ENCODE assay signal across 10 mouse cellular contexts in the genomic region with DNA sequence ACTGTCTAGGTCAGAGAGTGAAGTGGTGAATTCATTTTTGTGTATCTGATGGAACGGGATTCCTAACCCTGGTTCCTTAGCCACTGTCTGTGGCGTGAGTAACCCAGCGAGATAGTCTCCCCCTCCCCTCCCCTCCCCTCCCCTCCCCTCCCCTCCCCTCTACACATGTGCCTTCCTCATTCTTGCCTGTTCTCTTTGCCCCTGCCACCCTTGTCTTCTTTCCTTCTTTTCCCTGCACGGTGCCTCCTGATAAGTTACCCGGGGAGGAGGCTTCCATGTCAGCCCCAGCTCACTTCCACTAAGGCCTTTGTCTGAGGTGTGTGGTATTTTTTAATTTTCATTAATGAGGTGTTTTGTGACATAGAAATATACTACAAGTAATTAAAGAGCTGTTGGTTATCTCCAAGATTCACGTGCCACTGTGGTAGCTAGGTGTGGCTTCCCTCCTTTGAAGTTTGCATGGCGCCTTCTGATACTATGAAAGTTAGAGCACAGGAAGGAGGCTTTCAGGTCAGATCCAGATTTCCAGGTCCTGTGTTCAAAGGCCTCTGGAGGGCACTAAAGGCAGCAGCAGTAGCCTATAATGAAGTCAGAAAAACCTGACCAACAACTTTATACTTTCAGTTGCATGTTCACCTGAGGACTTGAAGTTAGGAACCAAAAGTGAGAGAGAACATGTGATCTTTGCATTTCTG. TPM values are rescaled to one million over a fixed set of nuclear protein-coding genes. Genes with fewer than 3 reads are reported as not detected.
DNase-seq lines count a peak whose midpoint lies in the region; ATAC-seq and TF ChIP-seq lines count a peak whose summit lies in the region.
"Had no signal": no experiment of that assay in that cellular context is flagged by ENCODE, and none has a peak within 500 bp of the region (broad histone marks: within the 10 kb centered on the region; RNA-seq: fewer than 3 reads in every experiment).

No protein-coding gene starts in this region.

- no peak; the same call in 1 of the 2 replicates for ATAC-seq in lung, embryonic 14.5 days (ENCODE audit: insufficient read depth)
- ATAC-seq in liver, embryonic 11.5 days (replicated peaks; ENCODE audit: low FRiP score), result peak; percentile 77
- ATAC-seq: forebrain, embryonic 13.5 days had no signal

- H3K9ac ChIP-seq in lung, embryonic 14.5 days, result no peak overlapping the region
- H3K9ac ChIP-seq in liver, embryonic 11.5 days (ENCODE audit: low read depth, low read length), result 0 out of 2 replicates have a peak overlapping the region, but pooled peaks have one; percentile 22
- H3K9ac ChIP-seq: forebrain, embryonic 13.5 days had no signal

- H3K9me3 ChIP-seq in lung, embryonic 14.5 days (ENCODE audit: low read depth, low read length), result no peaks in the 10 kb centered on the region
- H3K9me3 ChIP-seq in liver, embryonic 11.5 days (ENCODE audit: control insufficient read depth, low read length), result no peaks in the 10 kb centered on the region
- H3K9me3 ChIP-seq in midbrain, embryonic 10.5 days (replicated peaks), result no peaks in the 10 kb centered on the region
- H3K9me3 ChIP-seq: forebrain, embryonic 13.5 days had no signal

- intact Hi-C loops in left cerebral cortex, postnatal 14 days (cut with DNase I), result no loop called here

- DNase-seq in lung, embryonic 14.5 days, result peak; percentile 12
- DNase-seq in lung, postnatal 14 days, result no peak
- DNase-seq in c-Kit-negative CD71-positive TER-119-positive erythroid progenitor cells, embryonic 14.5 days (ENCODE audit: low read depth, low spot score), result peak; percentile 51
- DNase-seq in liver, embryonic 11.5 days (ENCODE audit: low spot score), result peak; percentile 35
- DNase-seq in splenic B cell, adult 2 months (ENCODE audit: low read depth, low spot score), result peak; percentile 6
- no peak for DNase-seq in midbrain, embryonic 10.5 days (ENCODE audit: low spot score)
- DNase-seq in spleen, adult 18-20 months, result no peak
- no peak for DNase-seq in left cerebral cortex, postnatal 14 days (ENCODE audit: low spot score in 2 of 2)
- DNase-seq: heart, adult 2 months had no signal

- H3K4me2 ChIP-seq in lung, embryonic 14.5 days, result no peak overlapping the region
- H3K4me2 ChIP-seq in liver, embryonic 11.5 days, result peak overlapping the region; percentile 45
- H3K4me2 ChIP-seq: forebrain, embryonic 13.5 days had no signal

- no peaks in the 10 kb centered on the region for H3K36me3 ChIP-seq in lung, embryonic 14.5 days (ENCODE audit: insufficient read depth)
- H3K36me3 ChIP-seq in liver, embryonic 11.5 days (ENCODE audit: control insufficient read depth, insufficient read depth, low read length), result peaks cover 1% of the 10 kb centered on the region; the same call in 1 of the 2 replicates
- 0 out of 2 replicates have a peak, but pooled peaks cover 2% of the 10 kb centered on the region for H3K36me3 ChIP-seq in splenic B cell, adult 2 months (ENCODE audit: control insufficient read depth, insufficient read depth, low read length, poor library complexity, severe bottlenecking)
- H3K36me3 ChIP-seq in midbrain, embryonic 10.5 days, result peaks cover 6% of the 10 kb centered on the region

- H3K4me3 ChIP-seq in lung, embryonic 14.5 days (ENCODE audit: low read depth, low read length), result no peak overlapping the region
- no peak overlapping the region for H3K4me3 ChIP-seq in liver, embryonic 11.5 days (ENCODE audit: low read depth, low read length)
- H3K4me3 ChIP-seq in midbrain, embryonic 10.5 days, result no peak overlapping the region
- H3K4me3 ChIP-seq: forebrain, embryonic 13.5 days; heart, adult 2 months had no signal

- 0 out of 2 replicates have a peak, but pooled peaks cover 7% of the 10 kb centered on the region for H3K4me1 ChIP-seq in lung, embryonic 14.5 days (ENCODE audit: insufficient read depth)
- peaks cover 23% of the 10 kb centered on the region for H3K4me1 ChIP-seq in liver, embryonic 11.5 days (replicated peaks; ENCODE audit: control insufficient read depth, insufficient read depth, low read length)
- H3K4me1 ChIP-seq in midbrain, embryonic 10.5 days, result peaks cover 4% of the 10 kb centered on the region; the same call in 1 of the 2 replicates

- no peak for TF ChIP-seq CTCF in lung, embryonic 14.5 days (IDR thresholded peaks at IDR 0.05; ENCODE audit: low read depth)

- WGBS in lung, embryonic 14.5 days, result 44% methylated on average over 3 of the region's 7 CpGs
- 17% methylated on average over 6 of the region's 7 CpGs for WGBS in liver, embryonic 11.5 days
- WGBS in midbrain, embryonic 10.5 days, result 80% methylated on average over 5 of the region's 7 CpGs

- H3K27ac ChIP-seq in lung, embryonic 14.5 days (ENCODE audit: low read depth), result no peak overlapping the region
- H3K27ac ChIP-seq in liver, embryonic 11.5 days (ENCODE audit: low read depth, low read length), result peak overlapping the region; percentile 67; the same call in 1 of the 2 replicates
- H3K27ac ChIP-seq in midbrain, embryonic 10.5 days (replicated peaks), result no peak overlapping the region
- H3K27ac ChIP-seq: forebrain, embryonic 13.5 days; heart, adult 2 months had no signal

- H3K27me3 ChIP-seq in lung, embryonic 14.5 days (ENCODE audit: insufficient read depth, low read length), result no peaks in the 10 kb centered on the region
- no peaks in the 10 kb centered on the region for H3K27me3 ChIP-seq in liver, embryonic 11.5 days (replicated peaks; ENCODE audit: control insufficient read depth, insufficient read depth, low read length)
- H3K27me3 ChIP-seq in splenic B cell, adult 2 months (ENCODE audit: control insufficient read depth, insufficient read depth, low read length, poor library complexity, severe bottlenecking), result no peaks in the 10 kb centered on the region
- no peaks in the 10 kb centered on the region for H3K27me3 ChIP-seq in midbrain, embryonic 10.5 days (ENCODE audit: low read depth, poor library complexity, severe bottlenecking)
- H3K27me3 ChIP-seq: forebrain, embryonic 13.5 days had no signal

RNA-seq across cellular contexts. Expression of gene Arid2, which starts 57.4 kb away (rescaled TPM):
- 30.3 and 31.6 TPM in 2 replicates for polyA plus RNA-seq in lung, embryonic 14.5 days (2014; fragmentation: Nextera tagmentation; extraction: Ambion mirVana)
- polyA plus RNA-seq in liver, embryonic 11.5 days (2014; fragmentation: Nextera tagmentation; extraction: Ambion mirVana), result 24.8 and 25.8 TPM in 2 replicates
- polyA plus RNA-seq in midbrain, embryonic 10.5 days (2016; fragmentation: Nextera tagmentation; extraction: Ambion mirVana), result 26.2 and 27.6 TPM in 2 replicates
- 10 to 100 TPM; 40.1 to 41.2 TPM for total RNA-seq in left cerebral cortex, postnatal 14 days (2021)

Comparison
In these comparisons a context has a peak if more than half of its experiments do, and no peak if none do; other contexts are left out.
1. DNase-seq: peak in lung, embryonic 14.5 days (single experiment), c-Kit-negative CD71-positive TER-119-positive erythroid progenitor cells, embryonic 14.5 days (single experiment), liver, embryonic 11.5 days (single experiment) and splenic B cell, adult 2 months (single experiment); none in lung, postnatal 14 days (single experiment), midbrain, embryonic 10.5 days (single experiment), spleen, adult 18-20 months (0 of 2) and left cerebral cortex, postnatal 14 days (0 of 2).